Mouse (Mus musculus): ENCODE measurements at regions not wholly inside any gene's neighbourhood (a gene's known extent, or its start where the extent isn't known, plus 50 kb on each side); places are given as distances from the start of the nearest gene placed in this dataset.
A peak's percentile ranks its signal among the peaks of the same experiment; 100 is the strongest.

- Histone ChIP-seq H3K36me3 (ENCODE audit: control insufficient read depth, insufficient read depth, low read length) (no peaks in the 10 kb centered on the region), H3K9me3 (ENCODE audit: control insufficient read depth, low read length) (no peaks in the 10 kb centered on the region), H3K9ac (ENCODE audit: low read depth, low read length) (no peak overlapping the region), H3K4me2 (ENCODE audit: low read depth, low read length) (no peak overlapping the region), H3K27me3 (replicated peaks; ENCODE audit: control insufficient read depth, insufficient read depth, low read length) (no peaks in the 10 kb centered on the region), H3K4me1 (ENCODE audit: control insufficient read depth, insufficient read depth, low read length) (no peaks in the 10 kb centered on the region), H3K27ac (ENCODE audit: low read length) (no peak overlapping the region), H3K4me3 (ENCODE audit: low read length) (no peak overlapping the region)
- WGBS: 79% methylated on average over 2 of the region's 2 CpGs
- peak; percentile 71 for ATAC-seq
Observed at GRCm38 (mm10) chr5:28553543-28553942, 86.5 kb upstream of the Shh start.

- no peaks in the 10 kb centered on the region for H3K27me3 ChIP-seq (replicated peaks; ENCODE audit: control insufficient read depth, insufficient read depth, low read length)
- H3K4me3 ChIP-seq (ENCODE audit: low read length): no peak overlapping the region
- no peak overlapping the region for H3K27ac ChIP-seq (ENCODE audit: low read length)
- H3K4me1 ChIP-seq (ENCODE audit: control insufficient read depth, insufficient read depth, low read length): no peaks in the 10 kb centered on the region
- no peak overlapping the region for H3K9ac ChIP-seq (ENCODE audit: low read depth, low read length)
- no peak for ATAC-seq
- H3K9me3 ChIP-seq (ENCODE audit: control insufficient read depth, low read length): no peaks in the 10 kb centered on the region
- H3K4me2 ChIP-seq (ENCODE audit: low read depth, low read length): no peak overlapping the region
- H3K36me3 ChIP-seq (ENCODE audit: control insufficient read depth, insufficient read depth, low read length): no peaks in the 10 kb centered on the region
- WGBS: 53% methylated on average over 6 of the region's 6 CpGs
Observed at GRCm38 (mm10) chr5:28530202-28530855, 63.3 kb upstream of the Shh start.

- H3K27ac ChIP-seq (ENCODE audit: low read length): no peak overlapping the region
- H3K36me3 ChIP-seq (ENCODE audit: control insufficient read depth, insufficient read depth, low read length): no peaks in the 10 kb centered on the region
- no peaks in the 10 kb centered on the region for H3K27me3 ChIP-seq (replicated peaks; ENCODE audit: control insufficient read depth, insufficient read depth, low read length)
- no peak overlapping the region for H3K4me3 ChIP-seq (ENCODE audit: low read length)
- WGBS: 60% methylated on average over 3 of the region's 3 CpGs
- H3K4me1 ChIP-seq (ENCODE audit: control insufficient read depth, insufficient read depth, low read length): peaks cover 3% of the 10 kb centered on the region
- no peak for ATAC-seq
- no peak overlapping the region for H3K9ac ChIP-seq (ENCODE audit: low read depth, low read length)
- no peaks in the 10 kb centered on the region for H3K9me3 ChIP-seq (ENCODE audit: control insufficient read depth, low read length)
- H3K4me2 ChIP-seq (ENCODE audit: low read depth, low read length): no peak overlapping the region
Observed at GRCm38 (mm10) chr5:28526435-28526834, 59.4 kb upstream of the Shh start.

- Histone ChIP-seq H3K4me2 (ENCODE audit: low read depth, low read length) (no peak overlapping the region), H3K27me3 (replicated peaks; ENCODE audit: control insufficient read depth, insufficient read depth, low read length) (no peaks in the 10 kb centered on the region), H3K9ac (ENCODE audit: low read depth, low read length) (no peak overlapping the region), H3K4me3 (ENCODE audit: low read length) (no peak overlapping the region), H3K36me3 (ENCODE audit: control insufficient read depth, insufficient read depth, low read length) (no peaks in the 10 kb centered on the region), H3K27ac (ENCODE audit: low read length) (no peak overlapping the region), H3K9me3 (ENCODE audit: control insufficient read depth, low read length) (no peaks in the 10 kb centered on the region), H3K4me1 (ENCODE audit: control insufficient read depth, insufficient read depth, low read length) (peaks cover 11% of the 10 kb centered on the region)
- WGBS: 31% methylated on average over 9 of the region's 9 CpGs
- peak; percentile 71 for ATAC-seq
Observed at GRCm38 (mm10) chr5:28520800-28521707, 54.0 kb upstream of the Shh start.

- Histone ChIP-seq H3K4me1 (ENCODE audit: control insufficient read depth, insufficient read depth, low read length) (peaks cover 11% of the 10 kb centered on the region), H3K36me3 (ENCODE audit: control insufficient read depth, insufficient read depth, low read length) (no peaks in the 10 kb centered on the region), H3K4me3 (ENCODE audit: low read length) (no peak overlapping the region), H3K27me3 (replicated peaks; ENCODE audit: control insufficient read depth, insufficient read depth, low read length) (no peaks in the 10 kb centered on the region), H3K4me2 (ENCODE audit: low read depth, low read length) (no peak overlapping the region), H3K9ac (ENCODE audit: low read depth, low read length) (no peak overlapping the region), H3K9me3 (ENCODE audit: control insufficient read depth, low read length) (no peaks in the 10 kb centered on the region; the same call in 1 of the 2 replicates), H3K27ac (ENCODE audit: low read length) (no peak overlapping the region)
- WGBS: 85% methylated on average over 3 of the region's 3 CpGs
- ATAC-seq: peak; percentile 38; the same call in 1 of the 2 replicates
Observed at GRCm38 (mm10) chr5:28519059-28519543, 52.0 kb upstream of the Shh start.
